Mouse (Mus musculus): ENCODE measurements around the gene Smok3b.

DNA sequence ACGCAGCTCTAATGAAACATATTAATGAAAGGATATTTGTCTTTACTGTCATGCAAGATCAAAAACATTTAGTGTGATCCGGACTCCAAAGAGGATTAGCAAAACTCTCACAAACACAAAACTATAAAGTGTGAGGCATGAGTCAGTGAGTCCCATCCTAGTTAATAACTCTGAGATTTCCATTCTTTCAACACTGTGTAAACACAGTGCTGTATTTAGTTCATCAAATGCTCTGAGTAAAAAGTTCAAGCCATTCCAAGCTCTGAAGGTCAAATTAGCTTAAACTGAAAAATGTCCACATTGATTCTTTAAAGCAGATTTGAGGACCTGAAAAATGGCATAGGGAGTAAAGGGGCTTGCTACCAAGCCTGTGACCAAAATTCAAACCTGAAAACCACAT lies 42.1 kb upstream of the Smok3b start:
- TF ChIP-seq GATA1 (IDR thresholded peaks at IDR 0.05; ENCODE audit: borderline replicate concordance, low read length) (no peak), FLI1 (IDR thresholded peaks at IDR 0.05; ENCODE audit: low read length) (no peak)

Measured in megakaryocyte, embryonic 14.5 days (primary cell).